Mouse (Mus musculus) spleen, postnatal 4 days (tissue): ENCODE data around the gene Mrpl58.

Experiments used
- DNase-seq, 2 experiments: peaks; one replicate each; pipeline ENCODE4 v3.0.0; 2022; ENCODE audit warnings: low spot score in 2 of 2

Mrpl58 gene

GRCm38 (mm10) chr11:115403338-115404124, at the start of gene Mrpl58:
Gene Mrpl58 (plus strand): TSS chr11:115403752.
- peak; percentile 79 to 91 for DNase-seq

- DNase-seq: peak; percentile 51 to 84
Observed at GRCm38 (mm10) chr11:115354183-115354582, 49.4 kb upstream of the Mrpl58 start.

GRCm38 (mm10) chr11:115358468-115358867, 45.1 kb upstream of the Mrpl58 start:
- peak; percentile 55 to 80 for DNase-seq

GRCm38 (mm10) chr11:115359293-115359692, 44.3 kb upstream of the Mrpl58 start:
- no peak for DNase-seq

- no peak for DNase-seq
Observed at GRCm38 (mm10) chr11:115359726-115360125, 43.8 kb upstream of the Mrpl58 start.

- no peak for DNase-seq
Observed at GRCm38 (mm10) chr11:115364136-115364535, 39.4 kb upstream of the Mrpl58 start.

- DNase-seq: no peak
Observed at GRCm38 (mm10) chr11:115366039-115366705, 37.4 kb upstream of the Mrpl58 start.

GRCm38 (mm10) chr11:115366706-115367394, 36.7 kb upstream of the Mrpl58 start:
- DNase-seq: no peak

GRCm38 (mm10) chr11:115367395-115367944, 36.1 kb upstream of the Mrpl58 start, which contains the start of gene Hid1:
Gene Hid1 (minus strand): TSS chr11:115367756.
- peak; percentile 69 to 84 for DNase-seq

- DNase-seq: no peak
Observed at GRCm38 (mm10) chr11:115370368-115370767, 33.2 kb upstream of the Mrpl58 start.

GRCm38 (mm10) chr11:115371354-115371753, 32.2 kb upstream of the Mrpl58 start:
- DNase-seq: no peak

- no peak for DNase-seq
Observed at GRCm38 (mm10) chr11:115372015-115372414, 31.5 kb upstream of the Mrpl58 start.

- no peak for DNase-seq
Observed at GRCm38 (mm10) chr11:115372737-115373136, 30.8 kb upstream of the Mrpl58 start.

GRCm38 (mm10) chr11:115373805-115374694, 29.5 kb upstream of the Mrpl58 start:
- DNase-seq: no peak

GRCm38 (mm10) chr11:115374695-115375425, 28.7 kb upstream of the Mrpl58 start:
- DNase-seq: no peak

- DNase-seq: no peak
Observed at GRCm38 (mm10) chr11:115376722-115377121, 26.8 kb upstream of the Mrpl58 start.

GRCm38 (mm10) chr11:115377254-115377653, 26.3 kb upstream of the Mrpl58 start:
- no peak for DNase-seq

GRCm38 (mm10) chr11:115377854-115378253, 25.7 kb upstream of the Mrpl58 start:
- no peak for DNase-seq

GRCm38 (mm10) chr11:115381276-115381675, 22.3 kb upstream of the Mrpl58 start:
- DNase-seq: no peak
